Mouse (Mus musculus): Measurements from ENCODE around the gene Kcnh4. TPM values are rescaled to one million over a fixed set of nuclear protein-coding genes. Genes with fewer than 3 reads are reported as not detected.

The Kcnh4 gene
- polyA plus RNA-seq, 1 experiment, result not detected

DNA sequence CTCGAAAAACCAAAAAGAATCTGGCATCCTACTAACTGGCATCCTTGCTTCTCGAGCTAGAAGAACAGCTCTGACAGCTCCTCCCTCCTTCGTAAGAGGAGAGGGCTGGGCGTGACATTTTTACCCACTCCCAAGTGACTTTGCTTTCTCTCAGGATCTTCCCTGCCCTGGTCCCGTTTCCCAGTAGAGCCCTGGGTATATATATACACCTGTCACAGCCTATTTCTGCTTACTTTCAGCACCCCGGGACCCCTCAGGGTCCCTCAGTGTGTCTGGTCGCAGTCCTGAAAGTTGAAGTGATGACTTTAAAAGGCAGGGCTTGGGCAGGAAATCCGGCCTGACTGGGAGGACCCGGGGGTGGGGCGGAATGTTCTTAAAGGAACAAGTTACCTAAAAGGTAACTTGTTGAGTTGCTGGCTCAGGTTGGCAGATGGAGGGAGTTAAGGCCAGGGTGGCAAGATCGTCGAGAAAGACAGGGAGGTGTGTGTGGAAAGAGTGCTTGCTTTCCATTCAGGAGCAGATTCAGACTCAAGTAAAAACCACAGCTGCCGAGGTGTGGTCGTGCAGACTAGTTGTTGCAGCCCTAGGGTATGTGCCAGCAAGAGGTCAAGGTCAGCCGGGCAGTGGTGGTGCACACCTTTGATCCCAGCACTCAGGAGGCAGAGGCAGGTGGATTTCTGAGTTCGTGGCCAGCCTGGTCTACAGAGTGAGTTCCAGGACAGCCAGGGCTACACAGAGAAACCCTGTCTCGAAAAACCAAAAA lies 11.1 kb upstream of the Kcnh4 start, which contains the start of gene Ghdc:
TSS of gene Ghdc (minus strand) at position 312 of the 763 bp plus-strand sequence.
- Histone ChIP-seq H3K4me1 (ENCODE audit: control insufficient read depth) (peaks cover 14% of the 10 kb centered on the region), H3K4me3 (replicated peaks) (peak within 1 kb of the TSS; percentile 63), H3K36me3 (ENCODE audit: control insufficient read depth) (no peaks in the 10 kb centered on the region; the same call in 1 of the 2 replicates), H3K9me3 (ENCODE audit: control insufficient read depth, low read length) (no peaks in the 10 kb centered on the region), H3K27me3 (ENCODE audit: control insufficient read depth) (no peaks in the 10 kb centered on the region)
- TF ChIP-seq GATA1 (IDR thresholded peaks at IDR 0.05; ENCODE audit: low read length), result no peak
- TF ChIP-seq TAL1 (IDR thresholded peaks at IDR 0.05; ENCODE audit: low read length), result no peak

DNA sequence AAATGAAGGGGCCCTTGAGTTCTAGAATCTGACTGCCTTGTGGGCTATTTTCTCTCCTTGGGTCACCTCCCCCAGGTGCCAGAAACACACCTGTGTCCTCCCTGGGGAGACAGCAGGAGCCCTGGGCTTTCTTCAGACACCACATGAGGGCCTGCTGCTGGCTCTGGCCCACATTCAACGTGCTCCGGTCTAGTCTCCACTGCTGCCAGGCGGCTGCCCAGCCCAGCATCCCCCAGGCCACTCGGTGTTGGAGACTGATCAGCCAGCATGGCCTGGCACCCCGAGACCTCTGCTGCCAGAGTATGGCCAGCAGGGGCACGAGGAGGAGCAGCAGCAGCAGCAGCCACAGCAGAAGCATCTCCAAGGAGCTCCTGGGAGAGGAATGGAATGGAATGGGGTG lies 10.2 kb upstream of the Kcnh4 start:
- H3K4me1 ChIP-seq (ENCODE audit: control insufficient read depth), result peaks cover 14% of the 10 kb centered on the region
- TF ChIP-seq GATA1 (IDR thresholded peaks at IDR 0.05; ENCODE audit: low read length), result no peak
- TF ChIP-seq TAL1 (IDR thresholded peaks at IDR 0.05; ENCODE audit: low read length), result no peak
- H3K36me3 ChIP-seq (ENCODE audit: control insufficient read depth), result no peaks in the 10 kb centered on the region; the same call in 1 of the 2 replicates
- H3K9me3 ChIP-seq (ENCODE audit: control insufficient read depth, low read length), result no peaks in the 10 kb centered on the region
- no peaks in the 10 kb centered on the region for H3K27me3 ChIP-seq (ENCODE audit: control insufficient read depth)
- peak overlapping the region; percentile 63 for H3K4me3 ChIP-seq (replicated peaks)

DNA sequence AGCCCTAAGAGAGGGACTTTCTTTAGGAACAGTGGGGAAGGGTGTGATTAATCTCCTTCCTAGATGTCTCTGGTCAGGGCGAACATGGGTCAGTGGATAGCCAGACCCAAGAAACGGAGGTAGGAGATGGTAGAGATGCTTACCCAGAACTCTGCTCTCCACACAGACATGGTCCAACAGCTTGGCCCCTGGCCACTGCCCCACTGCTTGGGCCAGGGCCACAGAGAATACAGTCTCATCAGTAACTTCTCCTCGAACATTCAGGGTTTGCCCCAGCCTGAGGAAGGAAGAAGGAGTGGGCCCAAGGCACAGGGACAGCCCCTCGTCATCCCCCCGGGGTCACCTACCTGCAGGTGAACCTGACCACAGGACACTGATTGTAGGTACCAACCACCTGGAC lies 8.1 kb upstream of the Kcnh4 start:
- Histone ChIP-seq H3K9me3 (ENCODE audit: control insufficient read depth, low read length) (no peaks in the 10 kb centered on the region), H3K27me3 (ENCODE audit: control insufficient read depth) (peaks cover 3% of the 10 kb centered on the region), H3K4me3 (replicated peaks) (no peak overlapping the region), H3K36me3 (ENCODE audit: control insufficient read depth) (no peaks in the 10 kb centered on the region; the same call in 1 of the 2 replicates), H3K4me1 (ENCODE audit: control insufficient read depth) (peaks cover 14% of the 10 kb centered on the region)
- no peak for TF ChIP-seq GATA1 (IDR thresholded peaks at IDR 0.05; ENCODE audit: low read length)
- TF ChIP-seq TAL1 (IDR thresholded peaks at IDR 0.05; ENCODE audit: low read length), result no peak

DNA sequence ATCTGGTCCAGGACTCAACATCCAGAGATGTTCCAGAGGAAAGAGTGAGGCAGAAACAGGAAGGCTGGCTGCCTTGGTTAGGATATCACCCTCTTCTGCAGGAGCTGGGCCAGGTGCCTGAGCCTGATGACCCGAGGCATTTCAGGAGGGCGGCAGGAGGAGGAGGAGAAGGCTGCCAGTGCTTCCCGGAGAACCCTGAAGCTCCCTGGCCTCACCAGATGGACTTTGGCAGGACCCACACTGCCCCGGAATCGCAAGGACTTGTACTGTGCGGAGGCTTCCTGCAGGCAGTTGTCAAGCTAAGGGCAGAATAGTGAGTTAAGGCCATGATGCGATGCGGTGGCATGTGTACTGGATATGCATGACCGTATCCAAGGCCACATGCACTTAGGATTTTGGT lies 7.0 kb upstream of the Kcnh4 start:
- TF ChIP-seq TAL1 (IDR thresholded peaks at IDR 0.05; ENCODE audit: low read length), result no peak
- no peak for TF ChIP-seq GATA1 (IDR thresholded peaks at IDR 0.05; ENCODE audit: low read length)
- H3K9me3 ChIP-seq (ENCODE audit: control insufficient read depth, low read length), result no peaks in the 10 kb centered on the region
- H3K27me3 ChIP-seq (ENCODE audit: control insufficient read depth), result peaks cover 14% of the 10 kb centered on the region
- H3K36me3 ChIP-seq (ENCODE audit: control insufficient read depth), result no peaks in the 10 kb centered on the region; the same call in 1 of the 2 replicates
- peaks cover 17% of the 10 kb centered on the region for H3K4me1 ChIP-seq (ENCODE audit: control insufficient read depth)
- no peak overlapping the region for H3K4me3 ChIP-seq (replicated peaks)

DNA sequence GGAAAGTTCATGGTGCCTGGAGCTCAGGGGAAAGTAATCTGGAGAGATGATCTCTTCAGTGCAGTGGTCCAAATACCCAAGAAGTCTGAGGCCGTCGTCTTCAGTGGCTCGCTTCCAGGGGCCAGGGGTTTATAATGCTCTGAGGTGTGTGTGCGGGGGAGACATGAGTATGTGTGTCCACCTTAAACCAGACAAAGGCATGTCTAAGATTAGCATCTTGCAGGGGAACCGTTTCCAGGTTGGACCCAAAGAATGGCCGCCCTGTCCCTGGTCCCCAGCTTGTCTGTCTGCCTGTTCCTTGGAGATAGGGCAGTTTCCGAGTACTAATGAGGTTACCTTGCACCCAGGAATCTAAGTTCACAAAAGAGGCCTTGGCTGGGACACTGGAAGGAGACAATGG lies 3.1 kb upstream of the Kcnh4 start, which contains the start of gene Hcrt:
TSS of gene Hcrt (minus strand) at position 101 of the 400 bp plus-strand sequence.
- H3K4me1 ChIP-seq (ENCODE audit: control insufficient read depth), result peaks cover 23% of the 10 kb centered on the region
- no peaks in the 10 kb centered on the region; the same call in 1 of the 2 replicates for H3K36me3 ChIP-seq (ENCODE audit: control insufficient read depth)
- peak within 1 kb of the TSS; percentile 60 for H3K4me3 ChIP-seq (replicated peaks)
- H3K27me3 ChIP-seq (ENCODE audit: control insufficient read depth), result peaks cover 53% of the 10 kb centered on the region
- no peak for TF ChIP-seq TAL1 (IDR thresholded peaks at IDR 0.05; ENCODE audit: low read length)
- H3K9me3 ChIP-seq (ENCODE audit: control insufficient read depth, low read length), result peaks cover 4% of the 10 kb centered on the region; the same call in 1 of the 2 replicates

DNA sequence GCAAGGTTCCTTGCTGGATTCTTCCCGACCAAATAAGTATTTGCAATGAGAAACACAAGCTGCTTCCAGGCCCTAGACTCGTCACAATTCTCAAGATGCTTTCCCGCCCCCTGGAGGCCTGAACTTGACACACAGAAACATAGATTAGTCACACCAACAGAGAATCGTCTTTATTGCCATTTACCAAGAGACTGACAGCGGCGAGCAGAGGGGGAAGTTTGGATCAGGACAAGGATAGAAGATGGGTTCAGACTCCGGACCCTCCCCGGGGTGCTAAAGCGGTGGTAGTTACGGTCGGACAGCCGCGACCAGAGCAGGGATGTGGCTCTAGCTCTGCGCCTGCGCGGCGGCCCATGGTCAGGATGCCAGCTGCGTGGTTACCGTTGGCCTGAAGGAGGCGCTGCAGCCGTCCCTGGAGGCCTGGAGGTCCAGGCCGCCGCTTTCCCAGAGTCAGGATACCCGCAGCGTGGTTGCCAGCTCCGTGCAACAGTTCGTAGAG lies 1.9 kb upstream of the Kcnh4 start:
- no peaks in the 10 kb centered on the region; the same call in 1 of the 2 replicates for H3K36me3 ChIP-seq (ENCODE audit: control insufficient read depth)
- H3K27me3 ChIP-seq (ENCODE audit: control insufficient read depth), result peaks cover 65% of the 10 kb centered on the region
- H3K9me3 ChIP-seq (ENCODE audit: control insufficient read depth, low read length), result peaks cover 4% of the 10 kb centered on the region; the same call in 1 of the 2 replicates
- peaks cover 23% of the 10 kb centered on the region for H3K4me1 ChIP-seq (ENCODE audit: control insufficient read depth)
- H3K4me3 ChIP-seq (replicated peaks), result peak overlapping the region; percentile 60
- TF ChIP-seq TAL1 (IDR thresholded peaks at IDR 0.05; ENCODE audit: low read length), result no peak
- TF ChIP-seq GATA1 (IDR thresholded peaks at IDR 0.05; ENCODE audit: low read length), result no peak

DNA sequence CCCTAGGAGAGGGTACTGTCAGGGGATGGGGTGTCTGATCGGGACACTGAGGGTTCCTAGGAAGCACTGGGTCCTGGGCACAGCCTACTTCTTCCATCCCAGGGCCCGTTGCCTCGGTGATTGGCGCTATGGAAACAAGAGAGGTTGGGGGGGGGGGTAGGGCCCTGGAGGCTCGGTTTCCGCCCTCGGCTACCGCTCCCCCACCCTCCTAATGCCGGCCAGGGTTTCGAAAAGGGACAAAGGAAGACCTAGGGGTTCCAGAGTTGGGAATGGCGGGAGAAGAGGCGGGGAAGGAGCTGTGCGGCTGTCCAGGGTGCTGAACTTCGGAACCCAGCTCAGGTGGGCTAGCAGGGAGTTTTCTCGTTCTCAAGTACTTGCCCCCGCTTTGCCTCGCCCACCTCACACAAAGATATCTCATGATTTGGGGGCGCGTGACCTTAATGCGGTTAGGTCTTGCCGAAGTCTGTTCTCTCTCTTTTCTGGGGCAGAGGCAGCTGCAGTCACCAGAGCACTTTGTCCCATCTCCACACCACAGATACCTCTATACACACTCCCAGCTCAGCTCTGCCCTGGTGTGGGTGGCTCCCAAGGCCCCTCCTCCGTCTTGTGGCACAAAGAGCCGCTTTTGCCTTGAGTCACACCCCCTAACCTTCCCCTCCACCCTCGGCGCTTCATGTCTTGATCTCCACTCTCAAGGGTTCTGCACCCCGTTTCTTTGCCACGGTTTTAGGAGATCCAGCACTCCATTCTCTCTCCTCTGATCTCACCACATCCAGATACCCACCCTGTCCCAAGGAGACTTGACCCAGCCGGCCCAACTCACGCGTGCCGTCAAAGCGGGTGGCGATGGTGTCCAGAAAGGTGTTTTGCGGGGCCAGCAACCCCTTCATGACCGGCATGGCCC lies 783 bp downstream of the Kcnh4 start:
- Histone ChIP-seq H3K9me3 (ENCODE audit: control insufficient read depth, low read length) (peaks cover 4% of the 10 kb centered on the region; the same call in 1 of the 2 replicates), H3K27me3 (ENCODE audit: control insufficient read depth) (peaks cover 85% of the 10 kb centered on the region), H3K36me3 (ENCODE audit: control insufficient read depth) (no peaks in the 10 kb centered on the region), H3K4me3 (replicated peaks) (no peak overlapping the region), H3K4me1 (ENCODE audit: control insufficient read depth) (peaks cover 23% of the 10 kb centered on the region)
- TF ChIP-seq GATA1 (IDR thresholded peaks at IDR 0.05; ENCODE audit: low read length) (no peak), TAL1 (IDR thresholded peaks at IDR 0.05; ENCODE audit: low read length) (no peak)

DNA sequence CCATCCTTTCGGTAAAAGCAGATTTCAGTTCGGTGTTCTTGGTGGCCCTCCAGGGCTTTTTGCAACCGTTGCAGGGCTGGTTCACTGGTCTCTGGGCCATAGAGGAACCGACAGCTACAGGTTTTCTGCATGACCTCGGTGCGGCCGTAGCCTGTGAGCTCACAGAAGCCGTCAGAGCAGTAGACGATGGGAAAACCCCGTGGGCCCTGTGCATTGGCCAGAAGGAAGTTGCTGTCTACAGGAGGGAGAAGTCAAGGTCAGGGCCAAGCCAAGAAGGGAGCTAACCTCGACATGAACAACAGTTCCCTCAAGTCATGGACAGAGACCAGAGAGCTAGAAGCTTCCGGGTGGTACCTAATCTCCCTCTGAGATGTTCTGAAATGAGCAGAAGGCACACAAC lies 2.2 kb downstream of the Kcnh4 start:
- Histone ChIP-seq H3K9me3 (ENCODE audit: control insufficient read depth, low read length) (peaks cover 4% of the 10 kb centered on the region; the same call in 1 of the 2 replicates), H3K4me1 (ENCODE audit: control insufficient read depth) (peaks cover 23% of the 10 kb centered on the region), H3K36me3 (ENCODE audit: control insufficient read depth) (no peaks in the 10 kb centered on the region), H3K27me3 (ENCODE audit: control insufficient read depth) (peaks cover 89% of the 10 kb centered on the region), H3K4me3 (replicated peaks) (no peak overlapping the region)
- TF ChIP-seq GATA1 (IDR thresholded peaks at IDR 0.05; ENCODE audit: low read length) (no peak), TAL1 (IDR thresholded peaks at IDR 0.05; ENCODE audit: low read length) (no peak)
